In genomic region chr11:118029170-118029569, GRCm38 (mm10) we compare ENCODE assay signal across 32 mouse cellular contexts. TPM values are rescaled to one million over a fixed set of nuclear protein-coding genes. Genes with fewer than 3 reads are reported as not detected.
DNase-seq lines count a peak whose midpoint lies in the region; ATAC-seq and TF ChIP-seq lines count a peak whose summit lies in the region.
"Had no signal": no experiment of that assay in that cellular context is flagged by ENCODE, and none has a peak within 500 bp of the region (broad histone marks: within the 10 kb centered on the region; RNA-seq: fewer than 3 reads in every experiment).

No protein-coding gene starts in this region.

- TF ChIP-seq CTCF in intestine, postnatal 0 days (IDR thresholded peaks at IDR 0.05; ENCODE audit: low read depth) = peak; percentile 33
- 0 out of 2 replicates have a peak, but pooled peaks have one; percentile 19 for TF ChIP-seq CTCF in lung, postnatal 0 days (IDR thresholded peaks at IDR 0.05)
- TF ChIP-seq CTCF in E14TG2a.4 (conservative IDR thresholded peaks at IDR 0.05; ENCODE audit: low read length) = 0 out of 2 replicates have a peak, but pooled peaks have one; percentile 1
- TF ChIP-seq CTCF in liver, postnatal 0 days (IDR thresholded peaks at IDR 0.05; ENCODE audit: low read depth) = no peak

- H3K27ac ChIP-seq in intestine, postnatal 0 days (ENCODE audit: low read depth, low read length) = no peak overlapping the region
- no peak overlapping the region for H3K27ac ChIP-seq in intestine, embryonic 15.5 days
- no peak overlapping the region for H3K27ac ChIP-seq in lung, postnatal 0 days (ENCODE audit: low read length)
- no peak overlapping the region for H3K27ac ChIP-seq in liver, postnatal 0 days (ENCODE audit: low read depth)
- H3K27ac ChIP-seq: gastrocnemius, adult 2 months; heart, adult 2 months; heart, embryonic 13.5 days; kidney, embryonic 15.5 days; limb, embryonic 13.5 days; midbrain, embryonic 10.5 days; neural tube, embryonic 12.5 days had no signal

- H3K4me2 ChIP-seq in intestine, postnatal 0 days (replicated peaks; ENCODE audit: low read depth) = no peak overlapping the region
- H3K4me2 ChIP-seq in intestine, embryonic 15.5 days (replicated peaks) = no peak overlapping the region
- no peak overlapping the region for H3K4me2 ChIP-seq in lung, postnatal 0 days (replicated peaks; ENCODE audit: low read depth, low read length)
- no peak overlapping the region for H3K4me2 ChIP-seq in liver, postnatal 0 days (ENCODE audit: low read depth, low read length)
- H3K4me2 ChIP-seq: heart, embryonic 13.5 days; kidney, embryonic 15.5 days; limb, embryonic 13.5 days; liver, embryonic 11.5 days; neural tube, embryonic 12.5 days had no signal

- H3K36me3 ChIP-seq in intestine, postnatal 0 days (ENCODE audit: control insufficient read depth, insufficient read depth) = peaks cover 30% of the 10 kb centered on the region; the same call in 1 of the 2 replicates
- H3K36me3 ChIP-seq in intestine, embryonic 15.5 days = peaks cover 10% of the 10 kb centered on the region
- H3K36me3 ChIP-seq in lung, postnatal 0 days (ENCODE audit: insufficient read depth, low read length) = no peaks in the 10 kb centered on the region
- H3K36me3 ChIP-seq in E14TG2a.4 (ENCODE audit: insufficient read depth, low read length) = peaks cover 79% of the 10 kb centered on the region
- H3K36me3 ChIP-seq in liver, postnatal 0 days (replicated peaks; ENCODE audit: insufficient read depth, low read length) = peaks cover 12% of the 10 kb centered on the region

- no peaks in the 10 kb centered on the region for H3K9me3 ChIP-seq in intestine, postnatal 0 days (ENCODE audit: control insufficient read depth)
- no peaks in the 10 kb centered on the region for H3K9me3 ChIP-seq in intestine, embryonic 15.5 days
- no peaks in the 10 kb centered on the region for H3K9me3 ChIP-seq in lung, postnatal 0 days (ENCODE audit: low read length)
- peaks cover 33% of the 10 kb centered on the region for H3K9me3 ChIP-seq in E14TG2a.4 (ENCODE audit: low read length)
- H3K9me3 ChIP-seq in liver, postnatal 0 days (ENCODE audit: low read length) = no peaks in the 10 kb centered on the region
- H3K9me3 ChIP-seq: kidney, embryonic 15.5 days had no signal

- no peak for TF ChIP-seq EP300 in lung, postnatal 0 days (IDR thresholded peaks at IDR 0.05)
- TF ChIP-seq EP300 in liver, postnatal 0 days (IDR thresholded peaks at IDR 0.05; ENCODE audit: low read depth) = no peak

- no peak overlapping the region for H3K4me3 ChIP-seq in intestine, postnatal 0 days (ENCODE audit: low read depth, low read length)
- H3K4me3 ChIP-seq in intestine, embryonic 15.5 days (replicated peaks) = no peak overlapping the region
- no peak overlapping the region for H3K4me3 ChIP-seq in lung, postnatal 0 days (ENCODE audit: low read depth, low read length)
- no peak overlapping the region for H3K4me3 ChIP-seq in E14TG2a.4 (replicated peaks; ENCODE audit: low read length)
- H3K4me3 ChIP-seq in liver, postnatal 0 days (ENCODE audit: low read depth, low read length) = no peak overlapping the region
- H3K4me3 ChIP-seq: gastrocnemius, adult 2 months; heart, adult 2 months; heart, embryonic 13.5 days; kidney, embryonic 15.5 days; limb, embryonic 13.5 days; midbrain, embryonic 10.5 days; myocyte; neural tube, embryonic 12.5 days had no signal

- WGBS in intestine, postnatal 0 days = 94% methylated on average over 6 of the region's 6 CpGs
- WGBS in intestine, embryonic 15.5 days = 91% methylated on average over 6 of the region's 6 CpGs
- WGBS in lung, postnatal 0 days = 87% methylated on average over 6 of the region's 6 CpGs
- WGBS in liver, postnatal 0 days (ENCODE audit: insufficient replicate concordance) = 89% methylated on average over 6 of the region's 6 CpGs

- ATAC-seq in intestine, postnatal 0 days = no peak
- no peak for ATAC-seq in intestine, embryonic 15.5 days
- ATAC-seq in lung, postnatal 0 days = no peak
- no peak for ATAC-seq in liver, postnatal 0 days
- no peak for ATAC-seq in cerebellum, adult (ENCODE audit: insufficient number of reproducible peaks, low FRiP score, low TSS enrichment)
- ATAC-seq: activated CD4-positive, CD25-positive, alpha-beta regulatory T cell, adult 4 months; forebrain, embryonic 14.5 days; midbrain, embryonic 16.5 days had no signal

- H3K27me3 ChIP-seq in intestine, postnatal 0 days (replicated peaks; ENCODE audit: control insufficient read depth, insufficient read depth, low read length) = no peaks in the 10 kb centered on the region
- H3K27me3 ChIP-seq in intestine, embryonic 15.5 days (replicated peaks) = no peaks in the 10 kb centered on the region
- no peaks in the 10 kb centered on the region for H3K27me3 ChIP-seq in lung, postnatal 0 days (replicated peaks; ENCODE audit: insufficient read depth, low read length)
- H3K27me3 ChIP-seq in E14TG2a.4 (ENCODE audit: insufficient read depth, low read length) = no peaks in the 10 kb centered on the region
- H3K27me3 ChIP-seq in liver, postnatal 0 days (ENCODE audit: insufficient read depth, low read length) = no peaks in the 10 kb centered on the region
- H3K27me3 ChIP-seq: heart, embryonic 13.5 days; kidney, embryonic 15.5 days; limb, embryonic 13.5 days; neural tube, embryonic 12.5 days had no signal

- no peaks in the 10 kb centered on the region for H3K4me1 ChIP-seq in intestine, postnatal 0 days (replicated peaks; ENCODE audit: control insufficient read depth, insufficient read depth, low read length)
- no peaks in the 10 kb centered on the region for H3K4me1 ChIP-seq in intestine, embryonic 15.5 days (replicated peaks)
- H3K4me1 ChIP-seq in lung, postnatal 0 days (ENCODE audit: insufficient read depth, low read depth, low read length) = no peaks in the 10 kb centered on the region
- peaks cover 68% of the 10 kb centered on the region for H3K4me1 ChIP-seq in E14TG2a.4 (replicated peaks; ENCODE audit: low read depth, low read length)
- no peaks in the 10 kb centered on the region for H3K4me1 ChIP-seq in liver, postnatal 0 days (ENCODE audit: insufficient read depth)
- H3K4me1 ChIP-seq: heart, embryonic 13.5 days; midbrain, embryonic 10.5 days; neural tube, embryonic 12.5 days had no signal

- DNase-seq in lung, postnatal 0 days (ENCODE audit: low spot score) = no peak
- DNase-seq in lung, postnatal 10 days = no peak
- DNase-seq in ZHBTc4 (ENCODE audit: low read depth, low spot score) = peak; percentile 61
- no peak for DNase-seq in liver, postnatal 0 days
- DNase-seq: adrenal gland, adult 2 months; adrenal gland, postnatal 36 days; cerebellum, adult 2 months; cerebellum, postnatal 14 days; gastrocnemius, adult 2 months; heart, adult 2 months; heart, postnatal 10 days; kidney, adult 11 months; kidney, postnatal 36 days; layer of hippocampus, adult 9-11 months; lung, postnatal 14 days; right cerebral cortex, adult 18-20 months; spleen, adult 18-20 months; thymus, postnatal 4 days had no signal

- no peak overlapping the region for H3K9ac ChIP-seq in intestine, postnatal 0 days (ENCODE audit: low read depth, low read length)
- no peak overlapping the region for H3K9ac ChIP-seq in intestine, embryonic 15.5 days
- H3K9ac ChIP-seq in lung, postnatal 0 days (replicated peaks; ENCODE audit: low read depth) = no peak overlapping the region
- no peak overlapping the region for H3K9ac ChIP-seq in liver, postnatal 0 days (replicated peaks)
- H3K9ac ChIP-seq: heart, embryonic 13.5 days; kidney, embryonic 15.5 days; limb, embryonic 13.5 days; neural tube, embryonic 12.5 days had no signal

RNA-seq across cellular contexts. Expression of gene Pgs1, which starts 43.1 kb away (rescaled TPM):
- polyA plus RNA-seq in intestine, postnatal 0 days (2015; fragmentation: Nextera tagmentation; extraction: Ambion mirVana) = 23.1 and 24.0 TPM in 2 replicates
- 32.6 and 33.5 TPM in 2 replicates for polyA plus RNA-seq in intestine, embryonic 15.5 days (2015; fragmentation: Nextera tagmentation; extraction: Ambion mirVana)
- polyA plus RNA-seq in lung, postnatal 0 days (2015; fragmentation: Nextera tagmentation; extraction: Ambion mirVana) = 88.6 and 89.5 TPM in 2 replicates
- polyA plus RNA-seq in liver, postnatal 0 days (2015; fragmentation: Nextera tagmentation; extraction: Ambion mirVana) = 9.1 and 10.1 TPM in 2 replicates

RNA-seq across cellular contexts. Expression of gene Socs3, which starts 59.3 kb away (rescaled TPM):
- 15.7 and 15.9 TPM in 2 replicates for polyA plus RNA-seq in intestine, postnatal 0 days (2015; fragmentation: Nextera tagmentation; extraction: Ambion mirVana)
- 18.4 and 19.1 TPM in 2 replicates for polyA plus RNA-seq in intestine, embryonic 15.5 days (2015; fragmentation: Nextera tagmentation; extraction: Ambion mirVana)
- polyA plus RNA-seq in lung, postnatal 0 days (2015; fragmentation: Nextera tagmentation; extraction: Ambion mirVana) = 27.5 and 57.0 TPM in 2 replicates
- polyA plus RNA-seq in liver, postnatal 0 days (2015; fragmentation: Nextera tagmentation; extraction: Ambion mirVana) = 3.5 and 5.8 TPM in 2 replicates
